Mouse (Mus musculus) intestine, embryonic 14.5 days (tissue): ENCODE data around the gene Nlk. TPM values are rescaled to one million over a fixed set of nuclear protein-coding genes. Genes with fewer than 3 reads are reported as not detected.

Source experiments
- ATAC-seq: fragments of 200-750 bp; cut with Nextera tagmentation; replicated peaks from 2 replicates; pipeline ENCODE4 v1.8.0; 2017; ENCODE audit warnings: low read depth, moderate number of reproducible peaks, moderate TSS enrichment, moderate library complexity; ENCODE audit not compliant: low FRiP score, low TSS enrichment
- DNase-seq: peaks from one replicate; pipeline ENCODE4 v3.0.0-alpha.2; 2018; ENCODE audit warnings: low spot score
- H3K27ac ChIP-seq: fragments of 300-500 bp; sonication (generic); 2 replicates; pipeline ENCODE4 v1.5.1; 2014; ENCODE audit warnings: low read depth, mild to moderate bottlenecking, control low read depth
- H3K27me3 ChIP-seq: fragments of 300-500 bp; sonication (generic); replicated peaks from 2 replicates; pipeline ENCODE4 v1.6.1; 2014; ENCODE audit warnings: low read length, control low read depth; ENCODE audit not compliant: control insufficient read depth, insufficient read depth
- H3K36me3 ChIP-seq: fragments of 300-500 bp; sonication (generic); 2 replicates; pipeline ENCODE4 v1.6.1; 2014; ENCODE audit warnings: low read length, control low read depth; ENCODE audit not compliant: control insufficient read depth, insufficient read depth
- H3K4me1 ChIP-seq: fragments of 300-500 bp; sonication (generic); replicated peaks from 2 replicates; pipeline ENCODE4 v1.6.1; 2014; ENCODE audit warnings: low read length, control low read depth, mixed read lengths; ENCODE audit not compliant: control insufficient read depth, insufficient read depth
- H3K4me2 ChIP-seq: fragments of 300-500 bp; sonication (generic); 2 replicates; pipeline ENCODE4 v1.6.1; 2014; ENCODE audit warnings: low read length
- H3K4me3 ChIP-seq: fragments of 300-500 bp; sonication (generic); 2 replicates; pipeline ENCODE4 v1.5.1; 2014; ENCODE audit warnings: low read depth, low read length, control low read depth, mixed read lengths
- H3K9ac ChIP-seq: fragments of 300-500 bp; sonication (generic); 2 replicates; pipeline ENCODE4 v1.6.1; 2014; ENCODE audit warnings: mild to moderate bottlenecking, low read length
- H3K9me3 ChIP-seq: fragments of 300-500 bp; sonication (generic); 2 replicates; pipeline ENCODE4 v1.6.1; 2016; ENCODE audit warnings: low read length, control low read depth; ENCODE audit not compliant: control insufficient read depth
- WGBS: fragments of 180-500 bp; shearing (Covaris S2); extraction: QIAGEN DNeasy Blood & Tissue Kit; methylation state at CpG from one replicate; pipeline ENCODE4 v1.1.7; 2014; 5-methylcytosine and 5-hydroxymethylcytosine counted together
- polyA plus RNA-seq: library from polyadenylated mRNA; unstranded; fragments of >200 nt; fragmentation: Nextera tagmentation; extraction: Ambion mirVana; gene quantifications from 2 replicates; pipeline ENCODE4 v1.2.1, GENCODE M21; 2014

Gene Nlk
- 12.6 and 14.9 TPM in 2 replicates for polyA plus RNA-seq

DNA sequence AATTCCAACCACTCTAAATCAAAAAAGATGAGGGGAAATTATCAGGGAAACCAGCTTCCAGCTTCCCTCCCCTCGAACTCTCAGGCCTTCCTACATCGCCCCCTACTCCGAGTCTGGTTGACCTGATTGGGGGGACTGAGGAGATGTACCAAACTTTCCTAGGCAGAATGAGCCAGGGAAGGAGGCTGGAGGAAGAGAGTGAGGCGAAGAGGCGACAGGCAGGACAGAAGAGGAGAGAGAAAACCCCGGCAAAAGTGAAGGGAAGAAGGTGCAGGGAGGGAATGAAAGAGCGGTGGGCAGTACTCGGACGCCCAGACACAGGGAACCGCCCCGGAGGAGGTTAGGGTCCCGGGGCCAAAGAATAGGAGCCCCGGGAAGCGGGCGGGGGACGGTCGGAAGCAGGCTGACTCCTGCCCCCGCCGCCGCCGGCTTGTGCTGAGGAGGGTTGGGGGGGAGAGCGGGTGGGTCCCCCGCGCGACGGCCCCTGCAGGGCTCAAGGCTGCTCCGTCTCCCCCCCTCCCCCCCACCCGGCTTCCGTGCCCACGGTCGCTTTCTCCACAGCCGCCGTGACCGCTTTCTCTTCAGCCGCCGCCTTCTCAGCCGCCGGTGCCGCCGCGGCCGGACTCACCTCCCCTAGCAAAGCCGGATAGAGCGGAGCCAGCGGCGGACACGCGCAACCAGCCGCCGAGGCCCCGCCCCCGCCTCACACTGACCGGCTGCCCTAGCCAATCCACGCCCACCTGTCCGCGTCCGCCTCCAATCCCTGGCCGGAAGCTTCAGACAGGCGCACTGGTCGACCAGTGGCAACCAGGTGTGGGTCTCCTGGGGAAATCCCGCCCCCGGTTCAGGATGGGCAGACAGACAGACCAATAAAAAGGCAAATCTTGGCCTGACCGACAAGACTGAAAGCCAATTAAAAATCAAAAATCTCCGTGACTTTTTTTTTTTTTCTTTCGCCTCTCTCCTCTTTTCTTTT is at the start of gene Nlk:
TSS of gene Nlk (minus strand) at position 597 of the 976 bp plus-strand sequence.
- Histone ChIP-seq H3K4me2 (peak within 1 kb of the TSS; percentile 70), H3K4me3 (peak within 1 kb of the TSS; percentile 78), H3K27me3 (no peaks in the 10 kb centered on the region), H3K9me3 (no peaks in the 10 kb centered on the region), H3K36me3 (no peaks in the 10 kb centered on the region), H3K27ac (peak within 1 kb of the TSS; percentile 85), H3K4me1 (peaks cover 23% of the 10 kb centered on the region), H3K9ac (peak within 1 kb of the TSS; percentile 63)
- ATAC-seq (peak; percentile 100), DNase-seq (peak; percentile 97)
- whole genome bisulfite sequencing: under 1% methylated on average over 51 of the region's 65 CpGs

DNA sequence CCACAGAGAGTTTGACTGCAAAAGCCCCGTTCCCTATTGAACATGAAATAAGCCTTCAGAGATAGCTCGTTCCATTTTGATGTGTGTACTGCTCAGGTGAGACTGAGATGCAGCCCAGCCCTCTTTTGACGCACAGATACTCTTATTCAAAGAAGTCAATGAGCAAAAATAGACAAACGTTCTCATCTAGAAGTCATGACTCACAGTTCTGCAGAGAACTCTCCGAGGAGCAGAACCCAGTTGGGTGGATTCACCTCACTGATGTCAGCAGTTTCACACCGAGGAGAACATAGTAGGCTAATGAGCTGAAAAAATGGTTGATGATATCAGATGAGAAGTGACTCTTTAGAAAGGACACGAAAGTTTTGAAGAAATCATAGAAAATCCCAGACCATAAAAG is 49.1 kb upstream of the Nlk start:
- H3K36me3 ChIP-seq: peaks cover 13% of the 10 kb centered on the region; the same call in 1 of the 2 replicates
- DNase-seq (no peak), ATAC-seq (no peak)
- 88% methylated on average over 7 of the region's 7 CpGs for WGBS
- H3K4me2 ChIP-seq: no peak overlapping the region
- H3K4me3 ChIP-seq: no peak overlapping the region
- no peaks in the 10 kb centered on the region for H3K9me3 ChIP-seq
- no peak overlapping the region; the same call in 1 of the 2 replicates for H3K27ac ChIP-seq
- H3K27me3 ChIP-seq: no peaks in the 10 kb centered on the region
- H3K4me1 ChIP-seq: 0 out of 2 replicates have a peak, but pooled peaks cover 6% of the 10 kb centered on the region
- no peak overlapping the region for H3K9ac ChIP-seq

DNA sequence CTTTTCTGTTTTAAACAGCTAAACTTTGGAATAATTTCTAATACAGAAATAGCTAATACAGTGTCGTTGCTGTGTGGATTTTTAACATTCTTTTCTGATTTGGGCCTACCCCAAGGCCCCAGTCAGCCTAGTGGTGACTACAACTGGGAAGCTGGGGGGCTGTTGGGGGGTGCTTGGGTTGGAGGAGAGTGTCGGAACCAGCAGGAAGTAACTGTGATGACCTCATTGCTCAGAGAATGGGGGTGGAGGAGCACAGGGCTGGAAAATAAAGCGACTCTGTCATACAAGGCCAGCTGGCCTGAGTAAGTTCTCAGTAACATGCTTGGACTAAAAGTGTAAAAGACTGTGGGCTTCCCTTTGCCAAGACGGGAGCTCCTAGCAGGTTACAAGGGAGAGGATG is 48.3 kb upstream of the Nlk start:
- H3K9ac ChIP-seq: no peak overlapping the region
- H3K9me3 ChIP-seq: no peaks in the 10 kb centered on the region
- H3K27me3 ChIP-seq: no peaks in the 10 kb centered on the region
- WGBS: 35% methylated on average over 4 of the region's 4 CpGs
- peaks cover 13% of the 10 kb centered on the region; the same call in 1 of the 2 replicates for H3K36me3 ChIP-seq
- H3K4me3 ChIP-seq: no peak overlapping the region
- H3K4me2 ChIP-seq: no peak overlapping the region
- no peak for DNase-seq
- ATAC-seq: no peak
- 0 out of 2 replicates have a peak, but pooled peaks cover under 1% of the 10 kb centered on the region for H3K4me1 ChIP-seq
- H3K27ac ChIP-seq: no peak overlapping the region; the same call in 1 of the 2 replicates

DNA sequence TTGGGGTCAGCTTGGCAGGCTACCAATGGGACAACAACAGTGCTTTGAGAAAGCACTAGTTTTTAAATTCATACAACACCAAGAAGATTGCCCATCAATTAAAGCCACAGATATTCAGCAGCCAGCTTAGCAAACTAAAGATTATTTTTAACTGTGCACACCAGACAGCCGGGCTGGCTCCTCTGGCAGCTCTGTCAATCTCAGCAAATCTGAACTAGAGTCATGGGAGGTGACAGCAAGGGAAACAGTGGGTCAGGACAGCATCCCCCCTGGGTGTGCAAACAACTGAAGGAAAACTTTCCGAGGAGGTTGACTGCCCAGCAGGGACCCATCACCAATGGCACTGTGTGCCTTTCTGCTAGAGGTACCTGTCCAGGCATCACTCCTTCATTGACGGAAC is 45.3 kb upstream of the Nlk start:
- H3K9ac ChIP-seq: no peak overlapping the region
- no peak for DNase-seq
- H3K4me2 ChIP-seq: no peak overlapping the region
- no peak for ATAC-seq
- no peak overlapping the region for H3K4me3 ChIP-seq
- H3K9me3 ChIP-seq: no peaks in the 10 kb centered on the region
- no peaks in the 10 kb centered on the region for H3K36me3 ChIP-seq
- no peaks in the 10 kb centered on the region for H3K27me3 ChIP-seq
- H3K27ac ChIP-seq: no peak overlapping the region
- H3K4me1 ChIP-seq: no peaks in the 10 kb centered on the region
- 82% methylated on average over 3 of the region's 3 CpGs for WGBS

DNA sequence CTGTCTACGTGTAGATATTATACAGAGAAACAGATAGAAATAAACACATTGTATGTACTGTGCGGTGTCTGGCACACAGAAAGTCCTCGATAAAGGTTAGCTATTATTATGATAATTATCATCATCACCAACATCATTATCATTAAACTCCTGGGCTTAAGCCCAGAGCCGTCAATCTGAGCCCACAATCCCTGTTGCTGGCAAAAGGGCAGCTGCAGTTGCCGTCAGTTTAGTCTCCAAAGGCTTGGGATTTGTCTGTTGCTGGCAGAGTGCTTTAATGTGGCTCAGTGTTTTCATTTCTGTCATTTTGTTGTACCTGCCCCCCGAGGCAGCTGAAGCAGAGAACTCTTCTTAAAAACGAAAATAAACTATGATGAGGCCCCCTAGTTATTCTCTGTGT is 44.8 kb upstream of the Nlk start:
- Histone ChIP-seq H3K9me3 (no peaks in the 10 kb centered on the region), H3K4me1 (no peaks in the 10 kb centered on the region)
- ATAC-seq: no peak

DNA sequence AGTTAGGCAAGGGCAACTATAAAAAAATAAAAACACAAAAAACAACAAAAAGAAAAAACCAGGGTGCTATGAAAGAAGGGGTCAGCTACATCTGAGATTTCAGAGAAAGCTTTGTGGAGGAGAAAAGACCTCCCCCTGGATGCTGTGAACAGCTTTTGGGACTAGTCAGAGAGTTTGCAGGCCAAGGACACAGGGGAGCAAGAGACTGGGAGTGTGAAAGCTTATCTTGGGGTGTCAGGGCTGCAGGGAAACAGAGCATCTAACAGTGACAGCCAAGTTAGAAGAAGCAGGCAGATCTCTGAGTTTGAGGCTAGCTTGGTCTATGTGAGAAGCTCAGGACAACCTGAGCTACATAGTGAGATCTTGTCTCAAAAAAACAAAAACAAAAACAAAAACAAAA is 42.2 kb upstream of the Nlk start:
- Histone ChIP-seq H3K4me1 (no peaks in the 10 kb centered on the region), H3K9me3 (no peaks in the 10 kb centered on the region), H3K27ac (no peak overlapping the region), H3K4me2 (no peak overlapping the region), H3K27me3 (no peaks in the 10 kb centered on the region), H3K9ac (no peak overlapping the region), H3K4me3 (no peak overlapping the region), H3K36me3 (no peaks in the 10 kb centered on the region)
- no peak for ATAC-seq
- no peak for DNase-seq

More for the DNA sequence above, 44.8 kb upstream of the Nlk start:
- Histone ChIP-seq H3K4me3 (no peak overlapping the region), H3K27ac (no peak overlapping the region), H3K4me2 (no peak overlapping the region), H3K27me3 (no peaks in the 10 kb centered on the region), H3K36me3 (no peaks in the 10 kb centered on the region), H3K9ac (no peak overlapping the region)
- WGBS: 76% methylated on average over 7 of the region's 7 CpGs
- no peak for DNase-seq

DNA sequence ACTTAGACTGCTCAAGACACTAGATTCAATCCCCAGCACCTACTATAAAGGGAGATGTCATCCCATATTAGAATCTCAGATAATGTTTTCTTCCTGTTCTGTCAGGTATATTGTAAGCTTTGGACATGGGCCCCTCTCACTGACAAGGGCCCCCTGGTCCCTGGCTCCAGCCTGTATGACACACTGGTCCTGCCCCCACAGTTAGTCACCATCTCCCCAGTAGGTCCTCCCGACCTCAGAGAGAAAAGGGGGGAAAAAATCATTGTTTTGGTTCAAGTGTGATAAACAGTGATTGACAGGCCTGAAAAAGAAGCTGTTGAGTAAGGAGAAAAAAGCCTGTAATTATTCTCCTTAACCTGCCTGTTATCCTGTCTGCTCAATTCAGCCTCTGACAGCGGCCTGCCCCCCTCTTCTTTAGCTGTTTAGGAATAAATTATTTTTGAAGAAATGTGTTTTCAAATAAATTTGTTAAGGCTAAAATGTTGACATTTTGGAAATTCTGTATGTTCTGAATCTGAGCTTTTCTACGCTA is 39.8 kb upstream of the Nlk start:
- ATAC-seq: no peak
- Histone ChIP-seq H3K27ac (no peak overlapping the region), H3K4me2 (no peak overlapping the region), H3K4me3 (no peak overlapping the region), H3K9ac (no peak overlapping the region), H3K9me3 (no peaks in the 10 kb centered on the region), H3K27me3 (no peaks in the 10 kb centered on the region), H3K4me1 (no peaks in the 10 kb centered on the region), H3K36me3 (no peaks in the 10 kb centered on the region)
- DNase-seq: no peak
- 69% methylated on average over 3 of the region's 3 CpGs for WGBS

DNA sequence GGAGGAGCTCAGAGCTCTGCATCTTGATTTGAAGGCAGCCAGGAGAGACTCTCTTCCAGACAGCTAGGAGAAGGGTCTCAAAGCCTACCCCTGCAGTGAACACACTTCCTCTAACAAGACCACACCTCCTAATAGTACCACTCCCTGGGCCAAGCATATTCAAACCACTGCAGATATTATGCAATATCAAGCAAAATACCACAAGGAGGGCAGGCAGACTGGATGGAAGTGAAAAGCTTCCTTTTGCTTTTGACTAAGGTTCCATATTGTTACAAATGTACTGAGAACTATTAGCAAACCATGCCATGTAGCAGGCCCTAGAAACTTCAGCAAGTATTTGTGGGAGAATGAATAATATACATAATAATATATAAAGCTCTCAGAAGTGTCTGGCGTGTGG is 38.0 kb upstream of the Nlk start:
- Histone ChIP-seq H3K27ac (no peak overlapping the region), H3K9me3 (no peaks in the 10 kb centered on the region), H3K4me1 (no peaks in the 10 kb centered on the region), H3K27me3 (no peaks in the 10 kb centered on the region), H3K4me2 (no peak overlapping the region), H3K4me3 (no peak overlapping the region), H3K9ac (no peak overlapping the region), H3K36me3 (no peaks in the 10 kb centered on the region)
- WGBS: 81% methylated on average over 1 of the region's 1 CpGs
- ATAC-seq (no peak), DNase-seq (no peak)
